Mouse (Mus musculus) kidney, adult 2 months (tissue): ENCODE data around the gene Camsap3.

ENCODE experiments used
- CTCF ChIP-seq: fragments of 200-500 bp; conservative IDR thresholded peaks from 2 replicates; pipeline ENCODE4 v1.5.1; 2011; ENCODE audit warnings: low read depth, mild to moderate bottlenecking, control low read depth, low read length, moderate library complexity, mixed read lengths; ENCODE audit not compliant: insufficient read depth, insufficient read length
- POLR2A ChIP-seq: fragments of 200-500 bp; IDR thresholded peaks from one replicate; pipeline ENCODE4 v1.6.1; 2011; ENCODE audit warnings: low read depth, low read length, control low read depth

- TF ChIP-seq POLR2A (no peak), CTCF (0 out of 2 replicates have a peak, but pooled peaks have one; percentile 15)
These were observed 22.7 kb downstream of the Camsap3 start for GRCm38 (mm10) chr8:3609816-3610150.
